Mouse (Mus musculus): Measurements from ENCODE around the gene Vill. TPM values are rescaled to one million over a fixed set of nuclear protein-coding genes. Genes with fewer than 3 reads are reported as not detected.

Gene Vill
- polyA plus RNA-seq, 1 experiment from 2014 or later: 1.9 TPM

DNA sequence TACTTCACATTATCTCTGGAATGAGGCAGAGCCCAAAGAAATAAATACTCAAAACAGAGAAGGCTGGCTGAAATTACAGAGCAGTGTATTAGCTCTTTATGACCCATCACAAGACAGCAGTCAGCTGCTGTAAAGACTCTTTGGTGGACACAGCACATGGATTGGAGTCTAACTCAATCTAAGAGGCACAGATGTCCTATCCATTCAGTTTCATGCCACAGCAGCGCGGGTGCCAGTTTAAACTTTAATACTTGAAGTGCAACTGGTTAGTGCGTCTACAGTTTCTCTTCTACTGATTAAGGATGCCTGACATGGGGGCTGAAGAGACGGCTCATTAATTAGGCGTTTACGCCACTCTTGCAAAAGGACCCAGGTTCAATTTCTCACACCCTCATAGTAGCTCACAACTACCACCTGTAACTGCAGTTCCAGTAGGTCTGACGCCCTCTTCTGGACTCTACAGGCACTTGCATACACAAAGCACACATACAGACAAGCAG, 26.7 kb upstream of the Vill start:
- in situ Hi-C loops (cut with MboI; ENCODE audit: low pct_unique_long_range_greater_than_20kb): loop anchor here (5.0 kb wide), 1 partner anchor 104 kb away; no protein-coding TSS in a partner anchor
- H3K27me3 ChIP-seq: no peaks in the 10 kb centered on the region
- no peak for TF ChIP-seq CTCF (IDR thresholded peaks at IDR 0.05)
- ATAC-seq (peak; percentile 68), DNase-seq (ENCODE audit: low read depth, low spot score) (peak; percentile 67)
- ChIA-PET CTCF (interaction anchor here (0.6 to 4.0 kb wide), 12 partner anchors 10 to 443 kb away, joined by 3 to 16 read pairs (median 3); no protein-coding TSS in a partner anchor), POLR2A (interaction anchor here (0.6 to 0.8 kb wide), 3 partner anchors 67 to 455 kb away, joined by 3 to 5 read pairs (median 4); partner anchors contain the start of gene Plcd1)

DNA sequence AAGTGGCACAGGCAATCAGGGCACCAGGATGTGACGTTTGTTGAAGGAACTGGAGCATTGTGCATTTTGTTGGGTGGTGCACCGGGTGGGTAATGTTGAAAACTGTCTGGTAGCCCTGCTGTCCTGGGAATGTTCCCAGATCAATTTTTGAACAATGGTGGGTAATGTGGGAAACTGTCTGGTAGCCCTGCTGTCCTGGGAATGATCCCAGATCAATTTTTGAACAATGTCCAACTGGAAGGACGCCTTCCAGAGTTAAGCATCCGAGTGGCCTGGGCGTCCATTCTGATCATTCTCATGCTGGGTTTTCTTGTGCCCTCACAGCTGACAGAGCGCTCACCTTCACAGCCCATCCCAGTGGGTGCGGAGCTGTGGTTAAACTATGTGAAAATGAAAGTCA, 25.2 kb upstream of the Vill start:
- ChIA-PET POLR2A (no interaction called here), CTCF (interaction anchor here (1.1 to 4.0 kb wide), 2 partner anchors 47 to 107 kb away, joined by 3 to 16 read pairs; no protein-coding TSS in a partner anchor)
- DNase-seq (ENCODE audit: low read depth, low spot score) (no peak), ATAC-seq (no peak)
- H3K27me3 ChIP-seq: no peaks in the 10 kb centered on the region
- in situ Hi-C loops (cut with MboI; ENCODE audit: low pct_unique_long_range_greater_than_20kb): loop anchor here (5.0 kb wide), 1 partner anchor 105 kb away; no protein-coding TSS in a partner anchor
- no peak for TF ChIP-seq CTCF (IDR thresholded peaks at IDR 0.05)

DNA sequence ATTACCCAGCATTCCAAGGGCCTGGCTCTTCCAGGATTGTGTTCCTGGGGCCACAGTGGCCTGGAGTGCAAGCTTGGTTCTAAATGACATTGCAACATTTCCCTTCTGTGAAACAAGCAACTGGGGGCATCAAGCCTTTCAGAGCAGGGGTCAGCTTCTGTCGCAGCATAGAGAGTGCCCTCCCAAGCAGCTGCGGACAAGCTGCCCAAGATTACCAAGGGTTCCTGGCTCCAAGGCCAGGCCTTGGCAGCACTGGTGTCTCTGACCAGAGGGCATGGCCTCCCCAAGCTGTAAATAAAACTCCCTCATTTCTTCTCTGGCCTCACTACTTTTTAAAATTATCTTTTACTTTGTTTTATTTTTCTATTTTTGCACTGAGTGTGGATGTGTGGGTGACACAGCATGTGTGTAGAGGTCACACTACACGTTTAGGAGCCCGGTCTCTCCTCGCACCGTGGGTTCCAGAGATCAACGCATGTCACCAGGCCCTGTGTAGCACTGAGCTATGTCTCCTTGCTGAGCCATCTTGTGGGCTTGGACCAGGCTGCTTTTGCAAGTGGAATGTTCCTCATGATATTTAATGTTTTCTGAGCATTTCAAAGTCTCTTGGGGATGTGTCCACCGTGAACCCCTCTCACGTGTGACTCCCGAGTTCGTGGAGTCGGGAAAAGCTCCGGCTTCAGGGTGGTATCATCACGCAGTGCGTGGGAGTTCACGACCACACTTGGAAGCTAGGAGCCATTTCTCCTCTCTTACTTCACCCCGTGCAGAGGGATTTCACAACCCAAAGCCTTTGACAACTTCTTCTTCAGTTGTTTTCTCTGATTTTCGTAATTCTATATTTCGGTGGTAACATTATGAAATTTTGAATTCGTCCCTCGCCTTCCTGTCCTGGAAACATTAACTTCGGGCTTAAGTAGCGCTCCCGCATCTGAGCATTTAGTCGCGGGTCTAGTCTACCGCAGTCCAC, 24.1 kb upstream of the Vill start:
- in situ Hi-C loops (cut with MboI; ENCODE audit: low pct_unique_long_range_greater_than_20kb): loop anchor here (5.0 kb wide), 1 partner anchor 106 kb away; no protein-coding TSS in a partner anchor
- POLR2A ChIA-PET: interaction anchor here (0.5 to 0.6 kb wide), 2 partner anchors 71 to 102 kb away, joined by 3 read pairs; partner anchors contain the start of gene Ctdspl
- ATAC-seq: no peak

GRCm38 (mm10) chr9:119029568-119029967, 23.0 kb upstream of the Vill start:
- no peak for DNase-seq (ENCODE audit: low read depth, low spot score)
- H3K27me3 ChIP-seq: no peaks in the 10 kb centered on the region
- no peak for ATAC-seq
- ChIA-PET CTCF (interaction anchor here (0.8 to 1.2 kb wide), 2 partner anchors 10 to 25 kb away, joined by 3 read pairs; no protein-coding TSS in a partner anchor), POLR2A (no interaction called here)
- in situ Hi-C loops (cut with MboI; ENCODE audit: low pct_unique_long_range_greater_than_20kb): loop anchor here (5.0 kb wide), 1 partner anchor 107 kb away; no protein-coding TSS in a partner anchor
- TF ChIP-seq CTCF (IDR thresholded peaks at IDR 0.05): no peak

More for the DNA sequence above, 24.1 kb upstream of the Vill start:
- TF ChIP-seq CTCF (IDR thresholded peaks at IDR 0.05): no peak
- H3K27me3 ChIP-seq: no peaks in the 10 kb centered on the region
- no peak for DNase-seq (ENCODE audit: low read depth, low spot score)
- CTCF ChIA-PET: interaction anchor here (0.8 to 1.2 kb wide), 2 partner anchors 9 to 27 kb away, joined by 3 read pairs; no protein-coding TSS in a partner anchor

- in situ Hi-C loops (cut with MboI; ENCODE audit: low pct_unique_long_range_greater_than_20kb): loop anchor here (5.0 kb wide), 1 partner anchor 36 kb away; no protein-coding TSS in a partner anchor
- ATAC-seq: no peak
- no peaks in the 10 kb centered on the region for H3K27me3 ChIP-seq
- no peak for DNase-seq (ENCODE audit: low read depth, low spot score)
- ChIA-PET POLR2A (no interaction called here), CTCF (interaction anchor here (3.4 kb wide), 1 partner anchor 110 kb away, joined by 18 read pairs; no protein-coding TSS in a partner anchor)
- TF ChIP-seq CTCF (IDR thresholded peaks at IDR 0.05): no peak
These were observed 21.5 kb upstream of the Vill start for GRCm38 (mm10) chr9:119031038-119031437.

- in situ Hi-C loops (cut with MboI; ENCODE audit: low pct_unique_long_range_greater_than_20kb): loop anchor here (5.0 kb wide), 1 partner anchor 36 kb away; no protein-coding TSS in a partner anchor
- no peaks in the 10 kb centered on the region for H3K27me3 ChIP-seq
- TF ChIP-seq CTCF (IDR thresholded peaks at IDR 0.05): no peak
- CTCF ChIA-PET: interaction anchor here (3.4 kb wide), 1 partner anchor 111 kb away, joined by 18 read pairs; no protein-coding TSS in a partner anchor
- ATAC-seq (no peak), DNase-seq (ENCODE audit: low read depth, low spot score) (no peak)
- POLR2A ChIA-PET: no interaction called here
These were observed 20.8 kb upstream of the Vill start for GRCm38 (mm10) chr9:119031772-119032171.

DNA sequence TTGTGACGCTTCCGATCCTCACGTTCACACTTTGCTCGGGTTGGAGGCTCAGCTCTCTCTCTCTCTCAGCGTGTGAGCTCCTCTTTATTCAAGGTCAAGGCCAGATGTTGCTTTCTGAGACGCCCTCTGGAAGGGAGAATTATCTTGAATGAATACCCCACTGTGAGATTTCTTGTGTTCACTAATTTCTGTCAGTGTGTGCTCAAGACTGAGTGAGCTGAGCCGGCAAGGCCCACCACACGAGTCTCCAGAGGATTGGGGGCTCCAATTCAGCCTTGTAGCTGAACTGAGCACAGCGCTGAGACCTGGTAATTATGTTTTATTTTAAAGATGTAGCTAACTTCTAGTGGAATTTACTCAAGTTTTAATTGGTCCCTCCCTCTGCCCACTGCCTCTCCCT, 20.0 kb upstream of the Vill start:
- TF ChIP-seq CTCF (IDR thresholded peaks at IDR 0.05): no peak
- ATAC-seq (no peak), DNase-seq (ENCODE audit: low read depth, low spot score) (no peak)
- ChIA-PET CTCF (interaction anchor here (3.4 kb wide), 1 partner anchor 112 kb away, joined by 18 read pairs; no protein-coding TSS in a partner anchor), POLR2A (no interaction called here)
- no peaks in the 10 kb centered on the region for H3K27me3 ChIP-seq
- in situ Hi-C loops (cut with MboI; ENCODE audit: low pct_unique_long_range_greater_than_20kb): loop anchor here (5.0 kb wide), 1 partner anchor 35 kb away; no protein-coding TSS in a partner anchor

DNA sequence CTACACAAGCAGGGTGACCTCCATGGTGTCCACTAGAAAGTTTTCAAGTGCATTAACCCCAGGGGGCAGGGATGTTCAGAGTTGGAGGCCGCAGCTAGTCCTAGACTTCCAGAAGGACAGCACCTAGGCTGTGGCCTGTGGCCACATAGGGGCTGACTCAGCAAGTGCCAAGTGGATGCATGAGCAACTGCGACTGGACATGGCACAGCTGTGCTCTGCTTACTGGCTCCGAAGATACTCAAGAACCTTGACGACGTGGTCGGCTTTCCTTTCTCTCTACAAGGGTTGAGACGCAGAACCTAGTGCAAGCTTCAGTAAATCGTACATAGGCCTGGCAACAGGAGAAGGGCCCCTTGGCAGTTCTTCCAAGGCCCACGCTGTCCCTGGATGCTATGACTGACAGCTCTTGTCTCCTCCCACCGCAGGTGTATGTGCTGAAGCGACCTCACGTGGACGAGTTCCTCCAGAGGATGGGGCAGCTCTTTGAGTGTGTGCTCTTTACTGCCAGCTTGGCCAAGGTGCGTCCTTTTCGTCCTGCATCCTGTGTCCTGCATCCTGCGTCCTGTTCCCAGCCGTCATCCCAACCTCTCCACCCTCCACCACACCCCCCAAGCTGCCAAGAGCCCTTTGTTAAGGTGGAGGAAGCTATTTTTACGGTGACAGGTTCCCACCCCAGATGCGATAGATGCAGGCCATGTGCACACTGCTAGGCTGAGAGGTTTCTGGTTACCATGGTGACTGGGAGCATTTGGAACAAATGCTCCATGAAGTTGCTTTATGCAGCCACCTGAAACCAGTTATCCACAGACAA, 19.3 kb upstream of the Vill start:
- ATAC-seq (no peak), DNase-seq (ENCODE audit: low read depth, low spot score) (no peak)
- ChIA-PET POLR2A (no interaction called here), CTCF (interaction anchor here (3.4 kb wide), 1 partner anchor 113 kb away, joined by 18 read pairs; no protein-coding TSS in a partner anchor)
- no peak for TF ChIP-seq CTCF (IDR thresholded peaks at IDR 0.05)
- H3K27me3 ChIP-seq: no peaks in the 10 kb centered on the region
- in situ Hi-C loops (cut with MboI; ENCODE audit: low pct_unique_long_range_greater_than_20kb): loop anchor here (5.0 kb wide), 1 partner anchor 34 kb away; no protein-coding TSS in a partner anchor

DNA sequence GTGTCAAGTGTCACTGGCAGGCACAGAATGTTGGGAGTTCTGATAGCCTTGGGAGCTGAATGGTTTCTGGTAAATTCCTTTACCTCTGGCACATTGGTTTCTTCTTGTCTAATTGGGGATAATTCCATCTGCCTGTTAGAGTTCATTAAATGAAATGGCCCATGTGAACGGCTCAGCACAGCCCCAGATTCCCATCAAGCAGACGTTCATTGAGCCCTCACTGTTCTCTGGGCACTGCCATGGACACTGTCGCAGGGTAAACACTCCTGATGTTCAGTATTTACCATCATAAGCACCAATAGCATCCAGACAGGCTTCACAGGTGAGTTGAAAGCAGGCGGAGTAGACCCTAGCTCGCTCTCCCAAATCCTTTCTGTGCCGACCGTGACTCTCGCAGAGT, 18.5 kb upstream of the Vill start:
- DNase-seq (ENCODE audit: low read depth, low spot score) (no peak), ATAC-seq (no peak)
- in situ Hi-C loops (cut with MboI; ENCODE audit: low pct_unique_long_range_greater_than_20kb): loop anchor here (5.0 kb wide), 1 partner anchor 33 kb away; no protein-coding TSS in a partner anchor
- POLR2A ChIA-PET: no interaction called here
- TF ChIP-seq CTCF (IDR thresholded peaks at IDR 0.05): no peak
- CTCF ChIA-PET: interaction anchor here (0.6 to 3.4 kb wide), 2 partner anchors 113 to 497 kb away, joined by 3 to 18 read pairs; no protein-coding TSS in a partner anchor
- H3K27me3 ChIP-seq: no peaks in the 10 kb centered on the region
